Mouse (Mus musculus) myocyte (in vitro differentiated cells): ENCODE measurements around the gene Fam169b.

ENCODE experiments used
- MAX ChIP-seq: IDR thresholded peaks from one replicate; pipeline ENCODE4 v1.6.1; 2011; ENCODE audit warnings: low read depth, mild to moderate bottlenecking, control low read depth
- MYOG ChIP-seq, 3 experiments: IDR thresholded peaks; one replicate each; pipeline ENCODE4 v1.6.1; 2011; ENCODE audit warnings: control low read depth in 2 of 3, low read depth in 2 of 3, mild to moderate bottlenecking in 2 of 3; ENCODE audit not compliant: insufficient read length in 2 of 3, control insufficient read depth in 1 of 3, insufficient read depth in 1 of 3
- POLR2A ChIP-seq: IDR thresholded peaks from one replicate; pipeline ENCODE4 v1.6.1; 2011; ENCODE audit warnings: low read depth, mild to moderate bottlenecking, control low read depth, moderate library complexity; ENCODE audit not compliant: insufficient read length
- POLR2AphosphoS2 ChIP-seq: IDR thresholded peaks from one replicate; pipeline ENCODE4 v1.6.1; 2011; ENCODE audit warnings: low read depth, control low read depth; ENCODE audit not compliant: insufficient read length
- TCF3 ChIP-seq: IDR thresholded peaks from one replicate; pipeline ENCODE4 v1.6.1; 2011; ENCODE audit warnings: low read depth, control low read depth; ENCODE audit not compliant: insufficient read length
- USF1 ChIP-seq: IDR thresholded peaks from one replicate; pipeline ENCODE4 v1.6.1; 2011; ENCODE audit warnings: low read depth, mild to moderate bottlenecking, control low read depth, moderate library complexity

GRCm38 (mm10) chr7:68291603-68292002 lies 18.0 kb downstream of the Fam169b start:
- TF ChIP-seq POLR2A = no peak
- TF ChIP-seq USF1 = no peak
- TF ChIP-seq MYOG (IDR thresholded peaks at IDR 0.05; ENCODE audit: control insufficient read depth in 1 of 3, insufficient read depth in 1 of 3, insufficient read length in 2 of 3, low read depth in 2 of 3) = no peak
- no peak for TF ChIP-seq POLR2AphosphoS2
- no peak for TF ChIP-seq TCF3
- no peak for TF ChIP-seq MAX
